Mouse (Mus musculus) CH12.LX (cell line): ENCODE results near the gene Gprin1. TPM values are rescaled to one million over a fixed set of nuclear protein-coding genes. Genes with fewer than 3 reads are reported as not detected.

Source experiments
- DNase-seq: peaks from one replicate; pipeline ENCODE4 v3.0.0-alpha.2; 2013; ENCODE audit errors: extremely low read depth
- H3K27ac ChIP-seq: 2 replicates; pipeline ENCODE4 v1.5.1; 2012; ENCODE audit warnings: low read depth, mild to moderate bottlenecking, control low read depth, moderate library complexity; ENCODE audit not compliant: insufficient read depth
- H3K27me3 ChIP-seq: replicated peaks from 2 replicates; pipeline ENCODE3; 2012; ENCODE audit warnings: inconsistent platforms
- H3K36me3 ChIP-seq, 2 experiments: replicated peaks in 1 of 2; 2 replicates each; pipeline versions ENCODE3 to v1.6.1; 2012; ENCODE audit warnings: inconsistent platforms in 1 of 2, low read length in 1 of 2, mild to moderate bottlenecking in 1 of 2, mixed read lengths in 1 of 2, moderate library complexity in 1 of 2; ENCODE audit not compliant: control insufficient read depth in 1 of 2, insufficient read depth in 1 of 2
- H3K4me1 ChIP-seq, 2 experiments: 2 replicates each; pipeline ENCODE4 v1.6.1; 2012; ENCODE audit warnings: inconsistent platforms in 1 of 2, moderate library complexity in 1 of 2; ENCODE audit not compliant: insufficient read depth in 2 of 2, control insufficient read depth in 1 of 2
- H3K4me2 ChIP-seq: 2 replicates; pipeline ENCODE4 v1.6.1; 2012; ENCODE audit warnings: low read depth, mild to moderate bottlenecking, control low read depth; ENCODE audit not compliant: poor library complexity, insufficient read depth, severe bottlenecking
- H3K4me3 ChIP-seq, 3 experiments: fragments of 150-350 bp in 1 of 3; sonication (generic) in 1 of 3; replicated peaks in 1 of 3; 2 replicates each; pipeline versions ENCODE3 to v1.5.1; 2011 to 2012; ENCODE audit warnings: low read depth in 2 of 3, low read length in 2 of 3, mild to moderate bottlenecking in 2 of 3, moderate library complexity in 2 of 3, control low read depth in 1 of 3, improper control_type of control experiment in 1 of 3, inconsistent platforms in 1 of 3, mixed read lengths in 1 of 3; ENCODE audit not compliant: poor library complexity in 1 of 3
- H3K79me2 ChIP-seq: replicated peaks from 2 replicates; pipeline ENCODE4 v1.6.1; 2012; ENCODE audit warnings: mild to moderate bottlenecking, moderate library complexity; ENCODE audit not compliant: control insufficient read depth, poor library complexity, insufficient read depth, severe bottlenecking; ENCODE audit errors: extremely low read depth
- H3K9ac ChIP-seq: 2 replicates; pipeline ENCODE4 v1.6.1; 2012; ENCODE audit warnings: low read depth, mild to moderate bottlenecking, control low read depth, moderate library complexity; ENCODE audit not compliant: insufficient read depth
- H3K9me3 ChIP-seq: replicated peaks from 2 replicates; pipeline ENCODE3; 2012; ENCODE audit warnings: low read length, inconsistent platforms, mixed read lengths
- BHLHE40 ChIP-seq: IDR thresholded peaks from 2 replicates; pipeline ENCODE4 v1.6.1; 2011; ENCODE audit warnings: mild to moderate bottlenecking, low read depth, low read length, improper control_type of control experiment
- CHD1 ChIP-seq: IDR thresholded peaks from 2 replicates; pipeline ENCODE4 v1.6.1; 2012; ENCODE audit warnings: low read depth, low read length, improper control_type of control experiment, inconsistent platforms
- CHD2 ChIP-seq: IDR thresholded peaks from 2 replicates; pipeline ENCODE4 v1.6.1; 2011; ENCODE audit warnings: low read length, improper control_type of control experiment
- CTCF ChIP-seq, 2 experiments: IDR thresholded peaks in 1 of 2; conservative IDR thresholded peaks in 1 of 2; 2 replicates each; pipeline ENCODE4 v1.5.1; 2011 to 2012; ENCODE audit warnings: low read depth in 2 of 2, low read length in 2 of 2, improper control_type of control experiment in 1 of 2, inconsistent platforms in 1 of 2, mild to moderate bottlenecking in 1 of 2, moderate library complexity in 1 of 2
- E2F4 ChIP-seq: IDR thresholded peaks from 2 replicates; pipeline ENCODE4 v1.6.1; 2011; ENCODE audit warnings: low read depth, low read length, improper control_type of control experiment; ENCODE audit not compliant: insufficient replicate concordance
- ELF1 ChIP-seq: IDR thresholded peaks from 2 replicates; pipeline ENCODE4 v1.6.1; 2014; ENCODE audit warnings: low read depth, mild to moderate bottlenecking, inconsistent platforms, low read length, improper control_type of control experiment
- HCFC1 ChIP-seq: IDR thresholded peaks from 2 replicates; pipeline ENCODE4 v1.6.1; 2012; ENCODE audit warnings: low read depth, mild to moderate bottlenecking, inconsistent platforms, low read length, improper control_type of control experiment
- JUND ChIP-seq: conservative IDR thresholded peaks from 2 replicates; pipeline ENCODE4 v1.6.1; 2011; ENCODE audit warnings: low read depth, low read length, improper control_type of control experiment
- KAT2A ChIP-seq: IDR thresholded peaks from 2 replicates; pipeline ENCODE4 v1.6.1; 2012; ENCODE audit warnings: low read length, improper control_type of control experiment, inconsistent platforms; ENCODE audit not compliant: insufficient replicate concordance
- MAX ChIP-seq: IDR thresholded peaks from 2 replicates; pipeline ENCODE4 v1.6.1; 2011; ENCODE audit warnings: low read length, improper control_type of control experiment
- MAZ ChIP-seq: IDR thresholded peaks from 2 replicates; pipeline ENCODE4 v1.6.1; 2012; ENCODE audit warnings: low read depth, mild to moderate bottlenecking, inconsistent platforms, low read length, improper control_type of control experiment, moderate library complexity
- MEF2A ChIP-seq: IDR thresholded peaks from 2 replicates; pipeline ENCODE4 v1.6.1; 2014; ENCODE audit warnings: low read depth, mild to moderate bottlenecking, inconsistent platforms, low read length, improper control_type of control experiment, borderline replicate concordance
- MXI1 ChIP-seq: IDR thresholded peaks from 2 replicates; pipeline ENCODE4 v1.6.1; 2011; ENCODE audit warnings: mild to moderate bottlenecking, low read depth, low read length, improper control_type of control experiment
- PAX5 ChIP-seq: IDR thresholded peaks from 2 replicates; pipeline ENCODE4 v1.6.1; 2012; ENCODE audit warnings: low read length, inconsistent platforms, mixed read lengths
- RCOR1 ChIP-seq: conservative IDR thresholded peaks from 2 replicates; pipeline ENCODE4 v1.6.1; 2012; ENCODE audit warnings: low read depth, mild to moderate bottlenecking, inconsistent platforms, low read length, improper control_type of control experiment
- SMC3 ChIP-seq: IDR thresholded peaks from 2 replicates; pipeline ENCODE4 v1.6.1; 2011; ENCODE audit warnings: low read depth, low read length, improper control_type of control experiment
- TBP ChIP-seq: conservative IDR thresholded peaks from 2 replicates; pipeline ENCODE4 v1.6.1; 2011; ENCODE audit warnings: low read depth, low read length, improper control_type of control experiment
- TCF12 ChIP-seq: IDR thresholded peaks from 2 replicates; pipeline ENCODE4 v1.6.1; 2014; ENCODE audit warnings: low read depth, mild to moderate bottlenecking, inconsistent platforms, low read length, improper control_type of control experiment
- UBTF ChIP-seq: IDR thresholded peaks from 2 replicates; pipeline ENCODE4 v1.6.1; 2012; ENCODE audit warnings: low read depth, mild to moderate bottlenecking, inconsistent platforms, low read length, improper control_type of control experiment, moderate library complexity
- USF1 ChIP-seq: IDR thresholded peaks from 2 replicates; pipeline ENCODE4 v1.6.1; 2014; ENCODE audit warnings: low read depth, mild to moderate bottlenecking, inconsistent platforms, low read length, improper control_type of control experiment
- USF2 ChIP-seq: conservative IDR thresholded peaks from 2 replicates; pipeline ENCODE4 v1.6.1; 2011; ENCODE audit warnings: low read depth, low read length, improper control_type of control experiment
- ZMIZ1 ChIP-seq: IDR thresholded peaks from 2 replicates; pipeline ENCODE4 v1.6.1; 2012; ENCODE audit warnings: low read depth, mild to moderate bottlenecking, inconsistent platforms, low read length, improper control_type of control experiment
- dilution Hi-C: fragments of 300-500 bp; cut with MboI; formaldehyde crosslinking; loops from 2 replicates; pipeline ENCODE4 v1.14.3; 2020; ENCODE audit warnings: low sequenced_read_pairs; ENCODE audit not compliant: extremely low pct_unique_long_range_greater_than_20kb, extremely low pct_ligation_motif_present
- in situ Hi-C: fragments of 300-500 bp; cut with MboI; formaldehyde crosslinking; loops from 3 replicates; pipeline ENCODE4 v1.14.3; 2019; ENCODE audit warnings: low sequenced_read_pairs, low pct_ligation_motif_present, low pct_unique_long_range_greater_than_20kb, mixed read lengths
- polyA plus RNA-seq: library from polyadenylated mRNA; unstranded; fragments of >175 nt; gene quantifications from 2 replicates; pipeline ENCODE4 v1.2.1, GENCODE M21; 2012; ENCODE audit warnings: low read depth; ENCODE audit not compliant: insufficient read length
- total RNA-seq, 2 experiments: library from RNA; depleted of rRNA; stranded (reverse); fragments of 300-350 nt in 1 of 2; fragments of >200 nt in 1 of 2; gene quantifications; 2 replicates each; pipeline ENCODE4 v1.2.3; 2012 to 2014

The Gprin1 gene
- total and polyA plus RNA-seq, 3 experiments = not detected

DNA sequence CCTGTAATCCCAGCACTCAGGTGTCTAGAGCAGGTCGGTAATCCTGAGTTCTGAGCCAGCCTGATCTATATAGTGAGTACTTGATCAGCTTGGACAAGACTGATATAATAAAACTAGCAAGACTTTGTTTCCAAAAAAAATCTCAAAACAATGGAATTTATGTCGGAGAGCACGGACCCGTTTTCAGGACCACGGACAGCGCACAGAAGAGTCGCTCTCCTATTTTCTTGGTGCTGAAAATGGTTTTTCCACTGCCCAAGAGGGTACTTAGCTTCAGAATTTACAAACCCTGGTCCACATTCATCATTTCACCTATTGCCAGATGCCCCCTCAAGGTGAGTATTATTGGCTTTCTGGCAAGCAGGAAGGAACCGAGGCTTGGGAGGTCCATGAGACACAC lies 1.0 kb upstream of the Gprin1 start:
- TF ChIP-seq E2F4 (no peak), HCFC1 (no peak), CTCF (conservative IDR thresholded peaks at IDR 0.05 in 1 of 2, IDR thresholded peaks at IDR 0.05 in 1 of 2; ENCODE audit: low read depth in 2 of 2, low read length in 2 of 2) (no peak), UBTF (no peak), BHLHE40 (no peak), RCOR1 (no peak), JUND (no peak), TBP (no peak), USF2 (no peak), SMC3 (no peak), KAT2A (no peak), CHD2 (no peak), MEF2A (no peak), USF1 (no peak), TCF12 (no peak)

DNA sequence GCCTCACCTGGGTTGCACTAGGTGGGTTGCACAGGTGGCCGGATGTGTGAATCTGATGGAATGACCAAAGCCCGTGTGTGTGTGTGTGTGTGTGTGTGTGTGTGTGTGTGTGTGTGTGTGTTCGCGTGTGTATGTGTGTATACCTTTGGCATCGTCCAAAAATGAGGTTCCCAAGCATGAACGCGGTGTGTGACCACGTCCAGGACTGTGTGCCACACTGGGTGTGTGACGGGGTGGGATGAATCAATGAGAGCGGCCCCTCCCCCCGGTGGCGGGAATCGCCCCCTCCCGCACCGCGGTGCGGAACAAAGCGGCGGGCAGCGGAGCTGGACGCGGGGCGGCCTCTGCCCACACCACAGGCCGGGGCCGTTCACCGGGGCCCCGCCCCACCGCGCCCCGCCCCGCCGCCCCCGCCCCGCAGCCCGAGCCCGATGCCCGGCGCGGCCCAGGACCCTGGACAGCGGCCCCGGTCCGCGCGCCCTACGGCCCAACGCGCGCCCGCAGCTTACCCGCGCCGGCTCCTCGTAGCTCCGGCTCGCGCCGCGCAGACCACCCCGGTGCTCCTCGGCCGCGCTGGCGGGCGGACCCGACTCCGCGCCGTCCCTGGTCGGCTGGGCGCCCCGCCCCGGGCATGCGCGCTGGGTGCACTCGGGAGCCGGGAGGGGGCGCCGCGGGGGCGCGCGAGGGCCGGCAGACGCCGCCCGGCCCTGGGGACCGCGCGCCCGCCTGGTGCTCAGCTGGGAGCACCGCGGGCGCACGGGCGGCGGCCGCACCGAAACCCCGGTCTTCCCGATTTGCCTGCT lies 412 bp downstream of the Gprin1 start:
- in situ Hi-C loops = no loop called here
- Histone ChIP-seq H3K27me3 (peaks cover 57% of the 10 kb centered on the region), H3K4me1 (no peaks in the 10 kb centered on the region), H3K4me3 (no peak overlapping the region), H3K79me2 (no peaks in the 10 kb centered on the region), H3K27ac (no peak overlapping the region), H3K36me3 (no peaks in the 10 kb centered on the region), H3K9me3 (peaks cover 7% of the 10 kb centered on the region), H3K4me2 (no peak overlapping the region), H3K9ac (no peak overlapping the region)
- dilution Hi-C loops = no loop called here
- TF ChIP-seq ELF1 (no peak), MXI1 (no peak), BHLHE40 (no peak), MAZ (no peak), CTCF (conservative IDR thresholded peaks at IDR 0.05 in 1 of 2, IDR thresholded peaks at IDR 0.05 in 1 of 2; ENCODE audit: low read depth in 2 of 2, low read length in 2 of 2) (no peak), PAX5 (no peak), MAX (no peak), CHD2 (no peak), CHD1 (no peak), USF1 (no peak), KAT2A (no peak), MEF2A (no peak), ZMIZ1 (no peak)
- DNase-seq = no peak

More for the DNA sequence above, 1.0 kb upstream of the Gprin1 start:
- Histone ChIP-seq H3K36me3 (no peaks in the 10 kb centered on the region), H3K27me3 (peaks cover 57% of the 10 kb centered on the region), H3K79me2 (no peaks in the 10 kb centered on the region), H3K4me3 (no peak overlapping the region), H3K4me1 (no peaks in the 10 kb centered on the region), H3K27ac (no peak overlapping the region), H3K9me3 (peaks cover 7% of the 10 kb centered on the region), H3K9ac (no peak overlapping the region), H3K4me2 (no peak overlapping the region)
- in situ Hi-C loops (no loop called here), dilution Hi-C loops (no loop called here)
- DNase-seq = no peak
